Mouse (Mus musculus) heart, postnatal 4 days (tissue): ENCODE results near the gene Cadm3. TPM values are rescaled to one million over a fixed set of nuclear protein-coding genes. Genes with fewer than 3 reads are reported as not detected.

Source experiments
- DNase-seq: peaks from one replicate; pipeline ENCODE4 v3.0.0; 2021
- total RNA-seq, 2 experiments: library from RNA; stranded (reverse); gene quantifications; 2 replicates each; pipeline ENCODE4 v1.2.3; 2021

Gene Cadm3
- total RNA-seq, 2 experiments from 2014 or later = 1.2 to 1.6 TPM

GRCm38 (mm10) chr1:173357799-173358198 is 9.7 kb downstream of the Cadm3 start:
- DNase-seq = no peak

DNA sequence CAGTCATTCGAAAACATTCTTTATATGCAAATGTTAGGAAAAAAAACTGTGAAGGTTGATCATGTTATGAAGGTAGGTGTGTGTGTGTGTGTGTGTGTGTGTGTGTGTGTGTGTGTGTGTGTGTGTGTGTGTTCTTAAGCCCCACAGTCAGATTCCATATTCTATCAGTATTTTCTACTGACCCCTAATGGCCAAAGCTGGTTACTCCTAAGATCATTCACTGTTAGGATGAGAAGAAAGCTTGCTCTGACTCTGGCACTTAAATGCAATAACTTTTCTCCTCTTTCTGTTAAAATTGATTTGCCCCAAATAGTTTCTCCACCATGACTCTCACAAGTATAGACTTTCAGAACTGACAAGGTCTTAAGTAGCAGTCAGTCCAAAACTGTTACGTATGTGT is 10.8 kb downstream of the Cadm3 start:
- no peak for DNase-seq

GRCm38 (mm10) chr1:173355107-173355846 is 12.2 kb downstream of the Cadm3 start:
- DNase-seq = no peak

DNA sequence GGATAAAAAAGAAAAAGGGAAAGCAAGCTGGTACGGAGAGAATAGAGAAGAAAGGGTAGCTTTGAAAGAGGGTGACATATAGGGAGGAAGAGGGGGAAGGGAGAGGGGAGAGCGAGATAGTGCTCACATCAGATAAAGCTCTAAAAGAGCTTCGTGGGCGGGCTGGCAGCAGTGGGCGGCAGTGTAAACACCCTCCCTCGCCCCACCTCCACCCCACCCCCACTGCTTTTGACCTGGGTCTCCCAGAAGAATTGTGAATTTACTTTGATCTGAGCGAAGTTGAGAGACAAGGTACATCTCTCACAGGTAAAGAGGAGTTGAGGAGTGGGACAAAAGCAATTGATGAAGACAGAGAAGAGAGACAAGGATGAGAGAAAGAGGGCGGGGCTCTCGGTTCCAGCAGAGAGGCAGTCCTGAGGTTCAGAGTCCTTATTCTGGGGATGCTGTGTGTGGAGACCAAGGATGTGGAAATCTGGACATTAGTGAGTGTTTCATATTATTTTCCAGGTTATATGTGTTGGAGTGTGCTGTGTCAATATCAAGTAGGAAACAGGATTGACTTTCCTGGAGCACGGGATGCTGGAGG is 17.0 kb downstream of the Cadm3 start, which contains the start of gene Aim2:
TSS of gene Aim2 (plus strand) at position 508 of the 586 bp plus-strand sequence.
- no peak for DNase-seq

DNA sequence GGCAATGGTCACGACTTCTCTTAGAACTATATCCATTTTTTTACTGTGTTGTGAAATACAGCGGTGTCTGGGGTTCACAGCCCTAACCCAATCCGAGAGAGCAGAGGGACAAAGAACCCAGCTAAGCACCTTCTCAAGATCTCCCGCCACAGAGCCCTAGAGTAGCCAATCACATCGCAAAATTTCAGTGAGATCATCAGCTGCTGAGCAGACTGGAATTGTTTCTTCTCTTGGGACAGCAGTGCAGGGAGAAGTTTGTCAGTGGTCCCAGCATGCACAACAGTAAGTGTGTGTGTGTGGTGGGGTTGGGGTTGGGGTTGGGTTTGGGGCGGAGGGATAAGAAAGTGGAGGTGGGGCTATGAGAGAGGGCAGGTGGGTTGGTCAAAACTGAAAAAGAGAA is 17.5 kb downstream of the Cadm3 start:
- DNase-seq = peak; percentile 60

DNA sequence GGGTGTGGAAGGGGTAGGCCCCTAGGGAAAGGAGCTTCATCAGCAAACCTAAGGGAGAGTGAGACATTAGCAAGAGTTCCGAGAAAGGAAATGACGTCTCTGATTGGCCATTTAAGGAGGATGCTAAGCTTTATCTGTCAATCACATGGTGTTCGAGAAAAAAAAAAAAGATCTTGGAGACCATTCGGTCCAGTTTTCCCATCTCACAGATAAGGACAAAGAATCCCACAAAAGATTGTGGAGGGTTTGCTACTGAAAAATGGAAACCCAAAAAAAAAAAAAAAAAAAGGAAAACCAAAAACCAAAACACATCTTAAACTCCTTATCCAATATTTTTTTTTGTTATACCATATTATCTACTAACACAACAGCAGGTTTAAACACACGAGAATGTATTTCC is 18.3 kb downstream of the Cadm3 start:
- no peak for DNase-seq

DNA sequence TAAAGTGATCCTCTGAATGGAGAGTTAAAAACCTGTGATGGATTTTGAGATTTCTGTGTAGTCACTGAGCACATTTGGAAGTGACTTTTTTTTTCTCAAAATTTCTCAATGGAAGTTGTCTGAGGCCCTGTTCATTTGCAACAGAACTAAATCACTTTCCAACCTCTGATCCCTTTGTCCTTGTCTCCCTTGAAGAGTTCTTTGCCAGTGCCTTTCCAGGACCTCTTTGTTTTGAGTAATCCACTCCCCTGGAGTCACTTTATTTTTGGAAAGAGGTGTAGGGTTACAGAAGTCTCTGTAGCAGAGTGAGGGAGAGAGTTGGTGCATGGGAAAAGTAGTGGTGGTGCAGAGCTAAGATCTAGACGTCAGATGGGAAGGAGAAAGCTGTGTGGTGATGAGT is 19.0 kb downstream of the Cadm3 start:
- DNase-seq = no peak

GRCm38 (mm10) chr1:173345112-173345511 is 22.4 kb downstream of the Cadm3 start:
- no peak for DNase-seq

DNA sequence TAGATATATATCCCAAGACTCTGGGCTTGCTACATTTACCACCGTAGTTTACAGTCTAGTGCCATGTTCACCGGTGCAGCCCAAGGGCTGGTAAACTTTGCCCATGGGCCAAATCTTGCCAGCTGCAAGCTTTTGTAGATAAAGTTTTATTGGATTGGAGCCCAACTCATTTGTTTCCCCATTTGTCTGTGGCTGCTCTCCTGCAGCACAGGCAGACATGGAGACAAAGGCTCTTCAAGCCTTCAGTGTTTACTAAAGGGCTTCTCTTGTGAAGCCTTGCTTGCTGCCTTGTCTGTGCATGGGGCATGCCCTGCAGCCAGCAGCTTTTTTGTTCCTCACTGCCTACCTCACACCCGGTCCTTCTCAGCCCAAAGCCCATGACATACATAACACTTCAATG is 23.6 kb downstream of the Cadm3 start:
- no peak for DNase-seq

DNA sequence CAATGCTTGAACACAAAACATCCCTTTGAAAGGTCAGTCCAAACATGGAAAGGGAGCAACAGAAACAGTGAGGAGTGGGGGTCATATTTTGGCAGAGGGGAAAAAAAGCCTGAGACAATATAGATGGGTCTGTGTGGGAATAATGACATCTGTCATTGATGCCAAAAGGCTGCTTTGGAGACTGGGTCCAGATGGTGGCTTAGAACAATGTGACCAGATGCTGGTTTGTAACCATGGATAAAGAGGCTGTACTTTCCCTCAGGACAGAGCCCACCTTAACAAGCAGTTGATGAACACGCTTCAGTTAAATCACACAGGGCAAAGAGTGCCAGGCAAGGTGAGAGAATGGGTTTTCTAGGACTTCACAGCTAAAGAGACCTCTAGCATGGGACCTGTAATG is 25.1 kb downstream of the Cadm3 start:
- no peak for DNase-seq

GRCm38 (mm10) chr1:173339543-173339942 is 28.0 kb downstream of the Cadm3 start:
- peak; percentile 66 for DNase-seq

DNA sequence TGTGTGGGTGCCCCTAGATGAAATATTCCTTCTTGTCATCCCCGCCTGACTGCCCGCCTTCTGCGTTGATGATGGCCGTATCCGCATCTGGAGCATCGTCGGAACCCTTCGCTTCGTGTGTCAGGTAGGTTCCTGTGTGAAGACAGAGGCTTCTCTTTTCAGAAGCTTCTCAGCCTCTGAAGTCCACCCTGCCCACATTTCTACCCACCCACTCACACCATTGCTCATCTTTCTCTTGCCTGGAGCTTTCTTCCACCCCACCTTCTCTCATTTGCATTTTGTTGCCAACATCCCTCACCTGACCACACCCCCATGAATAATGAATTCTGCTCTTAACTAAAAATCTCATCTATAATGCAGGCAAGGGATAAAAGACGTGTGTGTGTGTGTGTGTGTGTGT is 30.5 kb downstream of the Cadm3 start:
- no peak for DNase-seq

DNA sequence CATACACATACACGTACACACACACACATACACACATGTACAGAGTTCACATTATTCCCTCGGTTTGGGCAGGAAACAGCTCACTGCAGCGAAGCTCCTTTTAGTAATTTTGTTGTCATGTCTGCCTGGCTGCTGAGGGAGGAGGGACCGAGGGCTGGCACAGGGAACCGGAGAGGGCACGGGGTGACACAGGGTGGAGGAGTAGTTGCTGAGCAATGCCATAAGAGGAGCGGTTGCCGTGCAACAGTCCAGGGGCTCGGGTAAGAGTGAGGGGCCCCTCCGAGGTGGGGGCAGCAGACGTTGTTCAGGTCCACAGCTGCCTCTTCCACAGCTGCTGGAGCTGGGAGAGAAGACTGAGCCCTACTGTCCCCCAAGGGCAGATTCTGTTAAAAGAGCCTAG is 31.6 kb downstream of the Cadm3 start:
- DNase-seq = no peak

GRCm38 (mm10) chr1:173333312-173334253 is 33.9 kb downstream of the Cadm3 start, which contains the start of gene Ackr1:
Gene Ackr1, minus strand, starts transcription at chr1:173333750.
- no peak for DNase-seq

GRCm38 (mm10) chr1:173332418-173332817 is 35.1 kb downstream of the Cadm3 start:
- no peak for DNase-seq

DNA sequence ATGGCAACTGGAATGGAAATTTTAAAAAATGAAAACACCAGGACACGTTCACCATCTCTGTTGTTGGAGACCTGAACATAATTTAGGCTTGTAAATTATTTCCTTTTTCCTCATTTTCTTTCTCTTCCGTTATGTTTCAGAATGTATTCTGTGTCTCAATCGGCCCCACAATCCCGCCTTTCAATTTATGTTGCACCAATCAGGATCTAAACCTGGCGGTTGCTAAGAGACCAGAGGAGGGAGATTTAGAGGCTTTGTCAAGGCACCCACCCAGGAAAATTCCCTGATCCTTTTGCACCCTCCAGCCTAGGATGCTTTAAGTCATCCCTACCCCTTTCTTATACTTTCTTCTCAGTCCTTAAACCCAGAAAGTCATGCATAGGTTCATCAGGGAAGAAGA is 37.8 kb downstream of the Cadm3 start:
- DNase-seq = no peak

GRCm38 (mm10) chr1:173329185-173329584 is 38.3 kb downstream of the Cadm3 start:
- DNase-seq = no peak

- no peak for DNase-seq
These were observed 39.0 kb downstream of the Cadm3 start for GRCm38 (mm10) chr1:173328446-173328845.

DNA sequence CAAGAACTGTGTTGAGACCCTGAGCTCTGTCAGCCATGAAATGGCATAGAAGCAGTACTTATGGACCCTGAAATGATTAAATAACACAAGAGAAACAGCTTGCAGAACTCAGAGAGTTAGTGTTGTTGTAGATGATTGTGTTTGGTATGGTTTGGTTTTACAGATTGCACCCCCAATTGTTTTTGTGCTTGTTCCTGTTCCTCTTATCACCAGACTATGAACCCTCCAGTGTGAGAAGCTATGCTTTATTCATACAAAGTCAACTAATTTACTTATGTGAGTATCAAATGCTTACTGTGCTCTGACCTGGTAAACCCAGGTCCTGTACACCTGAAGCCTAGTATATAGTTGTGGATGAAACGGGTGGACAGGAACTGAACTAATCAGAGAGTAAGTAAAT is 40.9 kb downstream of the Cadm3 start:
- DNase-seq = no peak

DNA sequence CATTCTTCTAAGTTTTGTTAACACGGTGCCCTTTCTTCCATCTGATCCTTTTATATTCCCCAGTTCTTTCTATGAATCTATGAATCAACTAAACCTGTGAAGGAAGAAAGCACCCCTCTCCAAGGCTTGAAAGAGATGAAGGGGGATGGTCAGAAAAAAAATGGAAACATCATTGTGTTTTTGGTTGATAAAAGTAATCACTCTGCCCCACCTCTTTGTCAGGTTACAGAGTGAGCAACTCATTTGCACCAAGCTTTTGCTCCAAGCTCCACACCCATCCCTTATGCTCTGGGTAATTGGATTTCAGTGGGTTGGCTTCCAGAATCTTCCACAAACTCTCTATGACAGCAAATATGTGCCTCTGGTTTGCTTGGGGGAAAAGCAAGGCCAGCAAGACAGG is 42.1 kb downstream of the Cadm3 start:
- no peak for DNase-seq

GRCm38 (mm10) chr1:173324961-173325360 is 42.5 kb downstream of the Cadm3 start:
- no peak for DNase-seq

DNA sequence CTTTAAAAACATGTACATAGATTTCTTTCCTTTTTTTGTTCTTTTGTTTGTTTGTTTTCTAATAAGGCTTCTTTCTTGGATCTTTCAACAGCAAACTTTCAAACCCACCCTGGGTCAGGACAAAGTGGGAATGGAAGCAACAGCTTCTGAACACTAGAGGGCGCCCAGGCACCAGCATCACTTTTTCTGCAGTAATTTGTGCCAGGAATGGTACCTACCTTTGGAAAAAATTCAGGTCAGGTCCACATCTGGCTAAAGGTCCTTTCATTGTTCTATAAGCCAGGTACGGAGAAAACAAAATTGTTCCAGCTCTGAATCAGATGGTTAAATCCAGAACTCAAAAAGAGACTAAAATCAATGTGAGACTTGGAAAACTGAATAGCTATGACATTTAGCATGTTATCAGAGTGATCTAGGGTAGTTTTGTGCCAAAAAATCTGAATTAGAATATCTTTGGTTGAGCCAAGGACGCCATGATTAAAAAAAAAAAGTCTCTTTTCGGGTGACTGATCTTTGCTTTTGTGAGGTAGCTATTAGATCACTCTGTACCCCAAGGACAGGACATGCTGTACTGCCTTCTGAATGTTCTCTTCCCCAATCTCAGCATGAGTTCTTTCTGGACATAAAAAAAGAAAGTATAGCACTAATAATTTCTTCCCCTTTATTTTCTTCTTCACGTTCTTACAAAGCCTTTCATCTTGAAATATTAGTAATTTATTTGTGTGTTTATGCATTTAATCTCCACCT is 43.5 kb downstream of the Cadm3 start:
- peak; percentile 38 for DNase-seq
